Mouse (Mus musculus) heart, adult 2 months (tissue): ENCODE measurements around the gene Ttc25.

Source experiments
- CTCF ChIP-seq: fragments of 200-600 bp; IDR thresholded peaks from 2 replicates; pipeline ENCODE4 v1.8.1; 2022; ENCODE audit warnings: antibody characterized with exemption, mild to moderate bottlenecking, moderate library complexity
- EP300 ChIP-seq: fragments of 200-500 bp; IDR thresholded peaks from 2 replicates; pipeline ENCODE4 v1.6.1; 2011; ENCODE audit warnings: low read depth, low read length, control low read depth; ENCODE audit not compliant: insufficient read depth
- POLR2A ChIP-seq: fragments of 200-500 bp; IDR thresholded peaks from 2 replicates; pipeline ENCODE4 v1.6.1; 2011; ENCODE audit warnings: mild to moderate bottlenecking, low read depth, low read length, control low read depth; ENCODE audit not compliant: insufficient read depth

DNA sequence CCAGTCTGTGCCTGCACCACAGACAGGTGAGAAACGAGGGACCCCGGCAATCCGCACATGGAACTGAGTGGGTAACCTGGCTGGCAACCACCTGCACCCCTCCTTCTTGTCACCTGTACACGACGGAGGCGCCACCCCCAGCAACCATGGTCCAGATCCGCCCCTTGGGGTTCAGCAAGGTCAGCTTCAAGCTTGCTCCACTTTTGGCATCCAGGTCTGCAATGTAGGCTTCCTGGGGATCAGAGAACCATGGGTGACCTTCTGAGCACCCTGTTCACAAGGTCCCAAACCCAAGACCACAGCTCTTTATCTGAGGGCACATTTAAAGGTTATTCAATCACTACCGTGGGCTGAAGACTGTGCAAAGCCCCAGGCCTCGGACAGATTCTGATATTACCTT, 29.6 kb upstream of the Ttc25 start:
- TF ChIP-seq CTCF, result no peak
- TF ChIP-seq POLR2A, result no peak
- TF ChIP-seq EP300, result no peak
